Mouse (Mus musculus): ENCODE results near the gene Cdk10. TPM values are rescaled to one million over a fixed set of nuclear protein-coding genes. Genes with fewer than 3 reads are reported as not detected.

The Cdk10 gene
- total and polyA plus RNA-seq, 2 experiments = 18.2 to 45.1 TPM

- H3K27ac ChIP-seq (replicated peaks; ENCODE audit: insufficient read depth, low read depth, low read length) = no peak overlapping the region
- peak; percentile 19 for DNase-seq (ENCODE audit: extremely low read depth, low read depth, low spot score)
- no peak overlapping the region for H3K9ac ChIP-seq (ENCODE audit: low read depth, low read length)
- no peak overlapping the region for H3K4me3 ChIP-seq (ENCODE audit: insufficient read depth, low read depth, low read length)
- H3K27me3 ChIP-seq (ENCODE audit: control insufficient read depth, insufficient read depth, low read length) = no peaks in the 10 kb centered on the region
- 75% methylated on average over 3 of the region's 3 CpGs for WGBS
- no peaks in the 10 kb centered on the region for H3K79me2 ChIP-seq (ENCODE audit: control insufficient read depth, insufficient read depth, low read length)
- H3K4me1 ChIP-seq (ENCODE audit: control insufficient read depth, insufficient read depth, low read length) = no peaks in the 10 kb centered on the region
- H3K36me3 ChIP-seq (ENCODE audit: control insufficient read depth, insufficient read depth, low read length) = peaks cover 3% of the 10 kb centered on the region; the same call in 1 of the 2 replicates
- TF ChIP-seq POLR2A (IDR thresholded peaks at IDR 0.05; ENCODE audit: extremely low read depth, insufficient read depth, low read length) = no peak
- no peak for TF ChIP-seq CTCF (IDR thresholded peaks at IDR 0.05; ENCODE audit: low read depth, low read length)
Measured at GRCm38 (mm10) chr8:123203571-123203970, 21.1 kb upstream of the Cdk10 start.

GRCm38 (mm10) chr8:123211876-123212275, 12.8 kb upstream of the Cdk10 start:
- Histone ChIP-seq H3K36me3 (ENCODE audit: control insufficient read depth, insufficient read depth, low read length) (peaks cover 5% of the 10 kb centered on the region; the same call in 1 of the 2 replicates), H3K4me3 (ENCODE audit: insufficient read depth, low read depth, low read length) (peak overlapping the region; percentile 98), H3K79me2 (ENCODE audit: control insufficient read depth, insufficient read depth, low read length) (peaks cover 6% of the 10 kb centered on the region; the same call in 1 of the 2 replicates), H3K27me3 (ENCODE audit: control insufficient read depth, insufficient read depth, low read length) (no peaks in the 10 kb centered on the region), H3K27ac (replicated peaks; ENCODE audit: insufficient read depth, low read depth, low read length) (peak overlapping the region; percentile 71; the same call in 1 of the 2 replicates), H3K9ac (ENCODE audit: low read depth, low read length) (peak overlapping the region; percentile 91), H3K4me1 (ENCODE audit: control insufficient read depth, insufficient read depth, low read length) (peaks cover 5% of the 10 kb centered on the region; the same call in 1 of the 2 replicates)
- TF ChIP-seq CTCF (IDR thresholded peaks at IDR 0.05; ENCODE audit: low read depth, low read length) (no peak), POLR2A (IDR thresholded peaks at IDR 0.05; ENCODE audit: extremely low read depth, insufficient read depth, low read length) (no peak)
- 8% methylated on average over 10 of the region's 10 CpGs for WGBS
- DNase-seq (ENCODE audit: extremely low read depth, low read depth, low spot score) = peak; percentile 36

GRCm38 (mm10) chr8:123212321-123213117, 12.1 kb upstream of the Cdk10 start, which contains the start of the genes Chmp1a and Spata33:
Gene Chmp1a, minus strand, starts transcription at chr8:123212763.
Gene Spata33, plus strand, starts transcription at chr8:123212832.
- WGBS = under 1% methylated on average over 76 of the region's 76 CpGs
- peaks cover 5% of the 10 kb centered on the region; the same call in 1 of the 2 replicates for H3K36me3 ChIP-seq (ENCODE audit: control insufficient read depth, insufficient read depth, low read length)
- H3K4me1 ChIP-seq (ENCODE audit: control insufficient read depth, insufficient read depth, low read length) = peaks cover 5% of the 10 kb centered on the region; the same call in 1 of the 2 replicates
- peak within 1 kb of the TSS; percentile 98 for H3K4me3 ChIP-seq (ENCODE audit: insufficient read depth, low read depth, low read length)
- H3K79me2 ChIP-seq (ENCODE audit: control insufficient read depth, insufficient read depth, low read length) = peaks cover 6% of the 10 kb centered on the region; the same call in 1 of the 2 replicates
- no peaks in the 10 kb centered on the region for H3K27me3 ChIP-seq (ENCODE audit: control insufficient read depth, insufficient read depth, low read length)
- peak; percentile 88 for DNase-seq (ENCODE audit: extremely low read depth, low read depth, low spot score)
- H3K9ac ChIP-seq (ENCODE audit: low read depth, low read length) = peak within 1 kb of the TSS; percentile 91
- peak within 1 kb of the TSS; percentile 71 for H3K27ac ChIP-seq (replicated peaks; ENCODE audit: insufficient read depth, low read depth, low read length)
- TF ChIP-seq CTCF (IDR thresholded peaks at IDR 0.05; ENCODE audit: low read depth, low read length) = peak; percentile 77
- peak; percentile 64; the same call in 1 of the 2 replicates for TF ChIP-seq POLR2A (IDR thresholded peaks at IDR 0.05; ENCODE audit: extremely low read depth, insufficient read depth, low read length)

- 28% methylated on average over 22 of the region's 22 CpGs for WGBS
- peak overlapping the region; percentile 9; the same call in 1 of the 2 replicates for H3K27ac ChIP-seq (replicated peaks; ENCODE audit: insufficient read depth, low read depth, low read length)
Measured at GRCm38 (mm10) chr8:123213118-123213772, 11.4 kb upstream of the Cdk10 start.

GRCm38 (mm10) chr8:123215430-123215829, 9.2 kb upstream of the Cdk10 start:
- no peak for DNase-seq (ENCODE audit: extremely low read depth, low read depth, low spot score)
- no peak for TF ChIP-seq CTCF (IDR thresholded peaks at IDR 0.05; ENCODE audit: low read depth, low read length)
- TF ChIP-seq POLR2A (IDR thresholded peaks at IDR 0.05; ENCODE audit: extremely low read depth, insufficient read depth, low read length) = no peak
- Histone ChIP-seq H3K27me3 (ENCODE audit: control insufficient read depth, insufficient read depth, low read length) (no peaks in the 10 kb centered on the region), H3K4me1 (ENCODE audit: control insufficient read depth, insufficient read depth, low read length) (peaks cover 5% of the 10 kb centered on the region; the same call in 1 of the 2 replicates), H3K36me3 (ENCODE audit: control insufficient read depth, insufficient read depth, low read length) (no peaks in the 10 kb centered on the region), H3K27ac (replicated peaks; ENCODE audit: insufficient read depth, low read depth, low read length) (no peak overlapping the region), H3K4me3 (ENCODE audit: insufficient read depth, low read depth, low read length) (no peak overlapping the region), H3K79me2 (ENCODE audit: control insufficient read depth, insufficient read depth, low read length) (peaks cover 6% of the 10 kb centered on the region; the same call in 1 of the 2 replicates), H3K9ac (ENCODE audit: low read depth, low read length) (no peak overlapping the region)
- 81% methylated on average over 3 of the region's 3 CpGs for WGBS

More at GRCm38 (mm10) chr8:123213118-123213772, 11.4 kb upstream of the Cdk10 start:
- Histone ChIP-seq H3K36me3 (ENCODE audit: control insufficient read depth, insufficient read depth, low read length) (peaks cover 3% of the 10 kb centered on the region; the same call in 1 of the 2 replicates), H3K79me2 (ENCODE audit: control insufficient read depth, insufficient read depth, low read length) (peaks cover 6% of the 10 kb centered on the region; the same call in 1 of the 2 replicates), H3K27me3 (ENCODE audit: control insufficient read depth, insufficient read depth, low read length) (no peaks in the 10 kb centered on the region), H3K9ac (ENCODE audit: low read depth, low read length) (peak overlapping the region; percentile 53), H3K4me1 (ENCODE audit: control insufficient read depth, insufficient read depth, low read length) (peaks cover 5% of the 10 kb centered on the region; the same call in 1 of the 2 replicates), H3K4me3 (ENCODE audit: insufficient read depth, low read depth, low read length) (peak overlapping the region; percentile 98)
- DNase-seq (ENCODE audit: extremely low read depth, low read depth, low spot score) = no peak
- TF ChIP-seq POLR2A (IDR thresholded peaks at IDR 0.05; ENCODE audit: extremely low read depth, insufficient read depth, low read length) (no peak), CTCF (IDR thresholded peaks at IDR 0.05; ENCODE audit: low read depth, low read length) (no peak)
